Mouse (Mus musculus) kidney, adult 2 months (tissue): ENCODE results near the gene E330009J07Rik. TPM values are rescaled to one million over a fixed set of nuclear protein-coding genes. Genes with fewer than 3 reads are reported as not detected.

ENCODE experiments used
- DNase-seq: peaks from one replicate; pipeline ENCODE4 v3.0.0; 2021
- H3K27ac ChIP-seq: fragments of 200-500 bp; 2 replicates; pipeline ENCODE4 v1.5.1; 2012; ENCODE audit warnings: low read depth, low read length, control low read depth, inconsistent platforms; ENCODE audit not compliant: insufficient read depth
- H3K27me3 ChIP-seq: fragments of 200-500 bp; replicated peaks from 2 replicates; pipeline ENCODE4 v1.6.1; 2012; ENCODE audit warnings: mild to moderate bottlenecking, moderate library complexity, low read length, inconsistent platforms; ENCODE audit not compliant: control insufficient read depth, insufficient read depth
- H3K36me3 ChIP-seq: fragments of 200-500 bp; 2 replicates; pipeline ENCODE4 v1.6.1; 2012; ENCODE audit warnings: mild to moderate bottlenecking, moderate library complexity, low read length, inconsistent platforms; ENCODE audit not compliant: control insufficient read depth, insufficient read depth
- H3K4me1 ChIP-seq: fragments of 200-500 bp; 2 replicates; pipeline ENCODE4 v1.6.1; 2011; ENCODE audit warnings: low read length; ENCODE audit not compliant: control insufficient read depth, insufficient read depth
- H3K4me3 ChIP-seq: fragments of 200-500 bp; 2 replicates; pipeline ENCODE4 v1.5.1; 2011; ENCODE audit warnings: mild to moderate bottlenecking, low read depth, low read length, control low read depth; ENCODE audit not compliant: insufficient read depth
- CTCF ChIP-seq: fragments of 200-500 bp; conservative IDR thresholded peaks from 2 replicates; pipeline ENCODE4 v1.5.1; 2011; ENCODE audit warnings: low read depth, mild to moderate bottlenecking, control low read depth, low read length, moderate library complexity, mixed read lengths; ENCODE audit not compliant: insufficient read depth, insufficient read length
- POLR2A ChIP-seq: fragments of 200-500 bp; IDR thresholded peaks from one replicate; pipeline ENCODE4 v1.6.1; 2011; ENCODE audit warnings: low read depth, low read length, control low read depth
- WGBS: fragments of 180-500 bp; shearing (Covaris S2); methylation state at CpG from one replicate; pipeline ENCODE4 v1.1.7; 2018; 5-methylcytosine and 5-hydroxymethylcytosine counted together
- polyA plus RNA-seq: library from polyadenylated mRNA; depleted of rRNA; stranded (reverse); fragments of >200 nt; gene quantifications from 2 replicates; pipeline ENCODE4 v1.2.3, GENCODE M21; 2012

Gene E330009J07Rik
- polyA plus RNA-seq, 1 experiment: 6.2 TPM

- no peaks in the 10 kb centered on the region for H3K36me3 ChIP-seq
- peak; percentile 25 for DNase-seq
- TF ChIP-seq POLR2A (no peak), CTCF (no peak)
- H3K4me3 ChIP-seq: no peak overlapping the region
- H3K4me1 ChIP-seq: no peaks in the 10 kb centered on the region
- no peak overlapping the region for H3K27ac ChIP-seq
- no peaks in the 10 kb centered on the region for H3K27me3 ChIP-seq
- WGBS: 20% methylated on average over 7 of the region's 7 CpGs
Observed at GRCm38 (mm10) chr6:40454436-40455041, 18.6 kb upstream of the E330009J07Rik start.

- TF ChIP-seq POLR2A (no peak), CTCF (no peak)
- Histone ChIP-seq H3K4me1 (no peaks in the 10 kb centered on the region), H3K27me3 (no peaks in the 10 kb centered on the region), H3K36me3 (no peaks in the 10 kb centered on the region), H3K4me3 (no peak overlapping the region), H3K27ac (no peak overlapping the region)
- no peak for DNase-seq
Observed at GRCm38 (mm10) chr6:40448626-40449025, 12.7 kb upstream of the E330009J07Rik start.

- H3K4me1 ChIP-seq: no peaks in the 10 kb centered on the region
- H3K27ac ChIP-seq: no peak overlapping the region
- 32% methylated on average over 10 of the region's 10 CpGs for WGBS
- no peak for DNase-seq
- H3K36me3 ChIP-seq: no peaks in the 10 kb centered on the region
- TF ChIP-seq CTCF (no peak), POLR2A (no peak)
- H3K4me3 ChIP-seq: no peak overlapping the region
- H3K27me3 ChIP-seq: no peaks in the 10 kb centered on the region
Observed at GRCm38 (mm10) chr6:40443281-40443928, 7.5 kb upstream of the E330009J07Rik start.

- 36% methylated on average over 3 of the region's 3 CpGs for WGBS
- no peak overlapping the region for H3K4me3 ChIP-seq
- DNase-seq: no peak
- no peaks in the 10 kb centered on the region for H3K4me1 ChIP-seq
- H3K27me3 ChIP-seq: no peaks in the 10 kb centered on the region
- H3K27ac ChIP-seq: no peak overlapping the region
- no peaks in the 10 kb centered on the region for H3K36me3 ChIP-seq
- TF ChIP-seq POLR2A: no peak
Observed at GRCm38 (mm10) chr6:40441755-40442154, 5.8 kb upstream of the E330009J07Rik start.

DNA sequence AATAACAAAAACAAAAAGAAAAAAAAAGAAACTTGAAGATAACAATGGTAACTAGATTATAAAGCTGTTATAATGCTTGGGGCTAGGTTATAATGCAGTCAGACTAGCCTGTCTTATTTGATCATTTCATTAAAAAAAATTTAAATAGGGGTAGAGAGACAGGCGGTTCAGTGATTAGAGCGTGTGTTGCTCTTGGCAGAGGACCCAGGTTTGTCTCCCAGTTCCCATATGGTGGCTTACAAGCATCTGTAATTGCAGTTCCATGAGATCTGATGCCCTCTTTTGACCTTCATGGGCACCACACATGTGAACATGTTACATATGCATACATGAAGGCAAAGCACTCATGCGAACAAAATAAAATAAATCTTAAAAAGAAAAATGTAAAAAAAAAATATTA is 5.3 kb upstream of the E330009J07Rik start:
- WGBS: 68% methylated on average over 3 of the region's 3 CpGs
- TF ChIP-seq CTCF: no peak
- TF ChIP-seq POLR2A: no peak
- DNase-seq: no peak
- Histone ChIP-seq H3K36me3 (no peaks in the 10 kb centered on the region), H3K4me3 (no peak overlapping the region), H3K4me1 (no peaks in the 10 kb centered on the region), H3K27ac (no peak overlapping the region), H3K27me3 (no peaks in the 10 kb centered on the region)

DNA sequence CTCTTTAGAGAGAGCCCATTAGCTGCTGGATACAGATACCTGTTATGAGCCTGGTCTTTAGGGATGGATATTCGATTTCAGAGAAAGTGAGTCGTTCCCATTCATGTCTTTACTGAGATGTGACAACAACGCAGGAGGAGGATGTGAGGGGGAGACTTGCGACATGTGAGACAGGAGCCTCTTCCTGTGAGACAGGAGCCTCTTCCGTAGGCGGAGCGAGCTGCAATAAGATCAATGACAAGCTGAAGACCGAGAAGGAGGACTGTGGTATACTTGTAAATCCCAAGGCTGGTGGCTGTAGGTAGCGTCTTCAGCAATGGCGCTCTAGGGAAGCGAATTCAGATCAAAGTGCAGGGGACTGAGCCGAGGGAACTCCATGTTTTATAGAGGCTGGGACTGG is 3.8 kb upstream of the E330009J07Rik start:
- Histone ChIP-seq H3K27ac (no peak overlapping the region), H3K4me3 (no peak overlapping the region), H3K36me3 (no peaks in the 10 kb centered on the region), H3K27me3 (no peaks in the 10 kb centered on the region), H3K4me1 (no peaks in the 10 kb centered on the region)
- no peak for TF ChIP-seq POLR2A
- no peak for TF ChIP-seq CTCF
- DNase-seq: no peak
- 22% methylated on average over 12 of the region's 12 CpGs for WGBS

GRCm38 (mm10) chr6:40438936-40439335 is 3.0 kb upstream of the E330009J07Rik start, which contains the start of gene Wee2:
Wee2 (plus strand) TSS chr6:40439088.
- 76% methylated on average over 5 of the region's 5 CpGs for WGBS
- Histone ChIP-seq H3K4me3 (no peak within 1 kb of the TSS), H3K36me3 (no peaks in the 10 kb centered on the region), H3K4me1 (no peaks in the 10 kb centered on the region), H3K27me3 (no peaks in the 10 kb centered on the region), H3K27ac (no peak within 1 kb of the TSS)
- DNase-seq: no peak
- TF ChIP-seq POLR2A (no peak), CTCF (no peak)
